Comparison of ENCODE assay signal across 8 mouse cellular contexts in the genomic region with DNA sequence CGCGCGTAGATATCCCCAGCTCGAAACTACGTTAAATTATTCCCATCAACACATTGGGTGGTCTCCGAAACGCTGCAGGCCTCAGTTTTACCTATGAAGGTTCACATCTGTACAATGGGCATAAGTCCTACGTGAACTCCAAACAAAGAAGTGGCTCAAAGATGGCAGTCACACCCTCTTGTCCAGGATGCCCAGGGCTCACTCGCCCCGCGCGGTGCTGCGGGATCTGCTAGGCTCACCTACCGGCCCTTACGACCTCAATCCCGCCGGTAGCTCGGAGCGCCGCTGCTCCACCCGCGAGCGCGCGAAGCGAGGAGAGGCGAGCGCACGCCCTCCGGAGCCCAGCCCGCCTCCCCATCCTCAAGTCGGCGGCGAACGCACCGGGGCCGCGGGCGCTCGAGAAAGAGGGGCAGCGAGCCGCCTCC. TPM values are rescaled to one million over a fixed set of nuclear protein-coding genes. Genes with fewer than 3 reads are reported as not detected.
DNase-seq lines count a peak whose midpoint lies in the region; ATAC-seq and TF ChIP-seq lines count a peak whose summit lies in the region.

No protein-coding gene starts in this region.

- no peak for TF ChIP-seq POLR2A in thymus, adult 2 months (IDR thresholded peaks at IDR 0.05; ENCODE audit: control insufficient read depth, extremely low read depth, insufficient read depth, low read length, poor library complexity)

- peaks cover 15% of the 10 kb centered on the region for H3K36me3 ChIP-seq in thymus, adult 2 months (ENCODE audit: control insufficient read depth, insufficient read depth, low read length)
- H3K36me3 ChIP-seq in heart, embryonic 15.5 days, result peaks cover 10% of the 10 kb centered on the region

- WGBS in thymus, adult 2 months, result under 1% methylated on average over 42 of the region's 42 CpGs
- WGBS in heart, embryonic 15.5 days, result under 1% methylated on average over 41 of the region's 42 CpGs

- no peak for DNase-seq in cerebellum, adult 8-10 months
- no peak for DNase-seq in thymus, adult 2 months
- DNase-seq in thymus, postnatal 10 days (ENCODE audit: low spot score in 2 of 2), result no peak
- peak; percentile 21 for DNase-seq in lung, postnatal 36 days
- no peak for DNase-seq in natural killer cell, adult 2 months (ENCODE audit: low spot score in 2 of 2)
- DNase-seq in right cerebral cortex, postnatal 4 days, result no peak

- peak overlapping the region; percentile 86 for H3K4me3 ChIP-seq in thymus, adult 2 months (ENCODE audit: control insufficient read depth, insufficient read depth, low read length)
- peak overlapping the region; percentile 93 for H3K4me3 ChIP-seq in heart, embryonic 15.5 days

- H3K27me3 ChIP-seq in thymus, adult 2 months (ENCODE audit: control insufficient read depth, insufficient read depth, low read length), result no peaks in the 10 kb centered on the region
- no peaks in the 10 kb centered on the region for H3K27me3 ChIP-seq in heart, embryonic 15.5 days

- peak overlapping the region; percentile 9; the same call in 1 of the 2 replicates for H3K27ac ChIP-seq in thymus, adult 2 months (ENCODE audit: control insufficient read depth, insufficient read depth, low read length)
- peak overlapping the region; percentile 96 for H3K27ac ChIP-seq in heart, embryonic 15.5 days

- peak overlapping the region; percentile 73 for H3K4me2 ChIP-seq in heart, embryonic 15.5 days

- peak; percentile 32; the same call in 1 of the 2 replicates for TF ChIP-seq CTCF in thymus, adult 2 months (IDR thresholded peaks at IDR 0.05; ENCODE audit: borderline replicate concordance, control insufficient read depth, extremely low read depth, insufficient read depth, low read length, poor library complexity)

- peak; percentile 56 for ATAC-seq in cerebellum, adult (ENCODE audit: insufficient number of reproducible peaks, low FRiP score, low TSS enrichment)
- peak; percentile 41 for ATAC-seq in heart, embryonic 15.5 days (replicated peaks; ENCODE audit: insufficient number of reproducible peaks, insufficient read depth, low FRiP score, low read depth)

- H3K9ac ChIP-seq in heart, embryonic 15.5 days, result peak overlapping the region; percentile 89

- H3K4me1 ChIP-seq in thymus, adult 2 months (replicated peaks; ENCODE audit: control insufficient read depth, insufficient read depth, low read length), result peaks cover 6% of the 10 kb centered on the region
- peaks cover 25% of the 10 kb centered on the region for H3K4me1 ChIP-seq in heart, embryonic 15.5 days (replicated peaks)

- H3K9me3 ChIP-seq in heart, embryonic 15.5 days (replicated peaks), result no peaks in the 10 kb centered on the region

RNA-seq across cellular contexts. Expression of a gene that starts 0.4 kb away (rescaled TPM):
- polyA plus RNA-seq in thymus, adult 2 months (2012; rRNA removed), result 9.3 and 22.2 TPM in 2 replicates
- polyA plus RNA-seq in heart, embryonic 15.5 days (2015; fragmentation: Nextera tagmentation; extraction: Ambion mirVana), result 62.9 and 67.1 TPM in 2 replicates

RNA-seq across cellular contexts. Expression of a gene that starts 39.6 kb away (rescaled TPM):
- polyA plus RNA-seq in thymus, adult 2 months (2012; rRNA removed), result 40.6 and 69.2 TPM in 2 replicates
- 147 and 160 TPM in 2 replicates for polyA plus RNA-seq in heart, embryonic 15.5 days (2015; fragmentation: Nextera tagmentation; extraction: Ambion mirVana)

RNA-seq across cellular contexts. Expression of a gene that starts 39.8 kb away (rescaled TPM):
- polyA plus RNA-seq in thymus, adult 2 months (2012; rRNA removed), result 20.8 and 21.3 TPM in 2 replicates
- polyA plus RNA-seq in heart, embryonic 15.5 days (2015; fragmentation: Nextera tagmentation; extraction: Ambion mirVana), result 8.4 and 10.0 TPM in 2 replicates
